Mouse (Mus musculus) T-helper 17 cell (primary cell): ENCODE measurements at regions not wholly inside any gene's neighbourhood (a gene's known extent, or its start where the extent isn't known, plus 50 kb on each side); places are given as distances from the start of the nearest gene placed in this dataset.

ENCODE experiments used
- in situ Hi-C, 2 experiments: fragments of 300-600 bp; cut with MboI, MseI; formaldehyde crosslinking; loops; 1 replicate in 1 of 2; 2 replicates in 1 of 2; pipeline ENCODE4 v1.15.1; 2025; ENCODE audit warnings: high pct_unique_total_duplicates in 2 of 2

- in situ Hi-C loops, result no loop called here
Measured at GRCm38 (mm10) chr11:17324651-17325050, 67.3 kb downstream of the C1d start.

- in situ Hi-C loops, result no loop called here
Measured at GRCm38 (mm10) chr11:17325731-17326646, 68.6 kb downstream of the C1d start.

- in situ Hi-C loops, result no loop called here
Measured at GRCm38 (mm10) chr11:17326695-17327094, 69.3 kb downstream of the C1d start.

- in situ Hi-C loops, result no loop called here
Measured at GRCm38 (mm10) chr11:17351476-17351875, 94.1 kb downstream of the C1d start.

DNA sequence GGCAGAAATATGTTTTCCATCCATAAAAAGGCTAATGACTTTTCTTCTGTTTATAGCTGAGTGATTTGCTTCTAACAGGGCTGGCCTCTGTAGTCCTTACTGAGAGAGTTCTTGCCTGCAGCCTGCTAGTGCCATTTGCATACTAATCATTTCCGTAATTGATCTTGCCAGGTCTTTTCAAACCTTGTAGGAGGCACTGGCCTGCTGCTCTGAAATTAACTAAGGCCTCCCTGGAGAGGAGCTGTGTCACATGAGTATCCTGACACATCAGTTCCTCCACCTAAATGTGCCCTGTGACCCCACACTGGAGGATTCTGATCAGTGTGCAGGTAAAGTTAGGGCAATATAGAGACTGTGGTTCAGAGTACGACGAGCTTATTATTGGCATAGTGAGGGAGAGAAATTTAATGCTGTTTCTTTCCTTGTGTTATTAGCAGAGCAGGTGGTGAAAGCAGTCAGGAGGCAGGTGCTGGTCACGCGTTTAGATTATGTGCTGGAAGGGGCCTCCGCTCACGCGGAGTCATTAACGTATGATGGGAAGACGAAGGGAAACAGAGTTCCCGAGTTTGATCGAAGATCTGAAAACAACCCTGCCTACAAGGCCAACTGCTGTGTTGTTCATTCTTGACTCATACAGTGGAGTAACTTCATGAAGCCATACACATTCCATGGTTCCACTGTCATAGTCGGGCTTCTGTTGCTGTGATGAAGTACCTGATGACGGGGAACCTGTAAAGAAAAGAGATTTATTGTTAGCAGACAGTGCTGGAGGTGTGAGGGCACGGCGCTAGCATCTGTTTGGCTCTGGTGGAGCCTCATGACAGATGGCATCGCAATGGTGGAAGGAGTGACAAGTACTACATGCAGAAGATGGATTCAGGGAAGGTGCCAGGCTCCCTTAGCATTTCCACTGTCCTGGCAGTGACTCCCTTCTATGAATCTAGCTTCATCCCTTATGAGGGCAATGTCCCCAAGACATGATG lies 95.1 kb downstream of the C1d start:
- in situ Hi-C loops, result no loop called here

GRCm38 (mm10) chr11:17359698-17360254 lies 102.4 kb downstream of the C1d start:
- in situ Hi-C loops, result no loop called here

GRCm38 (mm10) chr11:17377859-17378258 lies 120.5 kb downstream of the C1d start:
- in situ Hi-C loops, result no loop called here

GRCm38 (mm10) chr11:17386756-17387155 lies 129.4 kb downstream of the C1d start:
- in situ Hi-C loops, result no loop called here

DNA sequence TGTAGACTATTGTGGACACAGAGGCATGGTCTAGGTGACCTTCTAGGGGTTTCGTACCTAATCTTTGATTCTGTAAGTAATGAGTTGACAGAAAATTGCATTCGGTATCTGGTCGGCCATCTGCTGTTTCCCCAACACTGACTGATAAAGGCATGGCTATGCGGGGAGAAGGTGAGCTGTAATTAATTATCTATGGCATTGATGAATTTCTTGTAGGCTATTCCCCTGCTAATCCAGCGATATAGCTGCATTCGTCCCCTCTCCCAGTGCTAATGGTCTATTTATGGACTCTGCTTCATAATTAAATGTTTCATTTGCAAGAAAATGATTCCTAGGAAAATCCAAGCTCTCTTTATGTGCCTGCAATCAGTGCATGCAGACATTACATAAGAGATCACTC lies 136.5 kb downstream of the C1d start:
- in situ Hi-C loops, result no loop called here

GRCm38 (mm10) chr11:17414531-17414930 lies 157.2 kb downstream of the C1d start:
- in situ Hi-C loops, result no loop called here

GRCm38 (mm10) chr11:17415144-17415543 lies 157.8 kb downstream of the C1d start:
- in situ Hi-C loops, result no loop called here

- in situ Hi-C loops, result no loop called here
Measured at GRCm38 (mm10) chr11:17417656-17418289, 160.4 kb downstream of the C1d start.

GRCm38 (mm10) chr11:17442133-17442532 lies 184.8 kb downstream of the C1d start:
- in situ Hi-C loops, result no loop called here

DNA sequence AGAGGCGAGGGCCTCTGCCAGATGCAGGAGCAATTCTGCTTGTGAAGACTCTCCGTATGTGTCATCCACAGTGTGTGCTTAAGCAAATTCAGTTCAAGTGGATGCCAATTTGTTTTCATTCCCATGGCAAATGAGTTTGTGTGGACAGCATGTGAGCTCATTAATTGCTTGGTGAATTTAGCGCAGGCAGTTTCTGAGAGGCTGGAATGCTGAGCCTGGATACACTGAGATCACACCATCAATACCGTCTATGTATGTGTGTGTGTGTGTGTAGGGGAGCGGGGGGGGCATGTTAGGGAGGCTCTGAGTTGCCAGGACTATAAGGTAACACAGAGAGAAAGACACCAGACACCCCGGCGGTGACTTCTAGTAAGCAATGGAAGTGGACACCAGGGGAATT lies 191.9 kb downstream of the C1d start:
- in situ Hi-C loops, result no loop called here

DNA sequence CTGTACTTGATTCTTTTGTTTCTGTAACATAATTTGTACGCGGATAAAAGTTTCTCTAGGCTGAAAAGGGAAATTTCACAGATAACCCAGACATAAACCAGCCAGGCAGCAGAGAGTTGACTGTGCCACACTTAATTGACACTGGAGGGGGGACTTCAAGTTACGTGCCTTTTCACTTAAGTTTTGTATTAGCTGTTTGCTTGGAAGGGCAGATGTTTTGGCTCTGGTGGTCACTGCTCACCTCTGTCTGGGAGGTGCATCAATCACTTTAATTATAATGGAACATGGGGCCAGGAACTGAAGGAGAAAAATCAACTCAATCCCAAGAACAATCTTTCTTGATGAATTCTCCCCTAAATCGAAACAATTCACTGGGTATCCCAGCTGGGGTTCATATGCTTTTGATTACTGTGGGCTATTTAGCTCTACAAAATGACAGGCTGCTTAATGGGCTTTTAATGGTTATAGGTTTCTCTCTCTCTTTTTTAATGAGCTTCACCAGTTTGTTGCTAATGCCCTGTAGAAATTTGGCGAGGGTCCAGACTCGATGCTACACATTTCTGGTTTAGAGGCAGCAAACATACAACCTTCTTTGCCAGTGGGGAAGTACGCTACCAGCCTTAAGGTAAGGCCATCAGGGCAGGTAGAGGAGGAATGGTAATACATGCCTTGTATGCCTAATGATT lies 193.1 kb downstream of the C1d start:
- in situ Hi-C loops, result loop anchor here in 1 of 2 experiments (25.0 kb wide), 1 partner anchor 1013 kb away; no protein-coding TSS in a partner anchor

- in situ Hi-C loops, result loop anchor here in 1 of 2 experiments (25.0 kb wide), 1 partner anchor 1014 kb away; no protein-coding TSS in a partner anchor
Measured at GRCm38 (mm10) chr11:17451451-17451850, 194.1 kb downstream of the C1d start.

- in situ Hi-C loops, result loop anchor here in 1 of 2 experiments (25.0 kb wide), 1 partner anchor 1016 kb away; no protein-coding TSS in a partner anchor
Measured at GRCm38 (mm10) chr11:17453530-17453929, 196.2 kb downstream of the C1d start.

GRCm38 (mm10) chr11:17458946-17459345 lies 201.6 kb downstream of the C1d start:
- in situ Hi-C loops, result loop anchor here in 1 of 2 experiments (25.0 kb wide), 1 partner anchor 1022 kb away; no protein-coding TSS in a partner anchor

DNA sequence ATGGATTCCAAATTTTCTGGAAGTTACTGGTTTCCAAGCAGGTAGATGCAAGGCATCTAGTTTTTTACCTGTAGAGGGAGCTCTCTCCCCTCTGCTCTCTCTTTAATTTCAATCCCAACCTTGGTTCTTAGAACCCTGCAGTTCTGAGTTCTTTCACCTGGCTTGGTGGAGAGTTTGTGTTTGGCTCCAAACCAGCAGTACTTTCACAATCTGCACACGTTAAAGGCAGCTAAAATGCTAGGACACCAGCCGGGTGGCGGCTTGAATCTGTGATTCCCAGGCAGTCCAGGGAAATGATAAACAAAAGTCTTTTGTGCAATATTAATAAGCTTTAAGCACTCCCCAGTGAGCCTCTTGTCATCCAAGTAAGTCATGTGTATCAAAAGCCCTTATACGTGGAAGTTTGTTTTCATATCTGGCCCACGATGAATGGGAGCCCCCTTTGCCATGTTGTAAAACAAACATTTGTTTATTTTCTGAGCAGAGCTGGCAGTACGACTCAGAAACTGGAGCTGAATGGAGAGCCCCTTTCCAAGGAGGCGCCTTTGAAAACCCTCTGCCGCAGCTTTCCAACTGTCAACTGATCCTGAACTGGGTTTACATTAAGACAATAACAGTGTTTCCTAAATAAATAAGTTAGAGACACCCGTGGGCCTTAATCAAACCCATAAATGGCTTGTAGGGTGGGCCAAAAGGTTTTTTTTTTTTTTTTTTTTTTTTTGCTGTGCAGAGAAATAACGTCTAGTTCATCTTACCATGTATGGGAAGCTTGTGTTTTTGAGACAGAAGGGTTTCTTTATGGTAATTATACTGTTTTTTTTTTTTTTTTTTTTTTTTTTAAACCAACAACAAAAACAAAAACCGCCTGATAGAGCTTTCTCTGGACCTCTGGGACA lies 202.9 kb downstream of the C1d start:
- in situ Hi-C loops, result loop anchor here in 1 of 2 experiments (25.0 kb wide), 1 partner anchor 1023 kb away; no protein-coding TSS in a partner anchor
